26 mouse cellular contexts compared by ENCODE assay signal in the genomic region with DNA sequence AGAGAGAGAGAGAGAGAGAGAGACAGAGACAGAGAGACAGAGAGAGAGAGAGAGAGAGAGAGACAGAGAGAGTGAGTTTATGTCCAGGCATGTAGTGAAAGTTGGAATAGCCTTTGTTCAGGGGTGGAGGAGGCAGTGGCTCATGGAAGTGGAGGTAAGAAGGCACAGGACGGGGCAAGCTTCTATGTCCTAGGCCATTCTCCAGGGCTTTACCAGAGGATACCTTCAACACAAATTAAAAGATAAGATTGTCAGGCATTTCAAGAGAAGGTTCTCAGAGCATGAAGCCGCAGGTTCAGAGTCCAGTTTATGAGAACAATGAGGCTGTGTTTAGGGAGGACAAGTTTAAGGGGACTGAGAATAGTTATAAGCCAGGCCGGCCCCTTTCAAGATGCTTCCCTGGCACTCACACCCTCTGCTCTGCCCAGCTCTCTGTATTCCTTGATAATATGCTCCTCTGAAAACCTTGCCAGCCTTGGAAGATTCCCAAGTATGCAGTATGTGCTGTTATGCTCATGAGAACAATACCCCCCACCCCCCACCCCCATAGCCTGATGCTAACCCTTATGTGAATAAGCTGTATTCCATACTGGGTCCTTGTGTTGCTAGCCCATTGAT. TPM values are rescaled to one million over a fixed set of nuclear protein-coding genes. Genes with fewer than 3 reads are reported as not detected.
A peak's percentile ranks its signal among the peaks of the same experiment; 100 is the strongest.
DNase-seq lines count a peak whose midpoint lies in the region; ATAC-seq lines count a peak whose summit lies in the region.
"Had no signal": no experiment of that assay in that cellular context is flagged by ENCODE, and none has a peak within 500 bp of the region (broad histone marks: within the 10 kb centered on the region; RNA-seq: fewer than 3 reads in every experiment).

No protein-coding gene starts in this region.

- H3K27me3 ChIP-seq in intestine, embryonic 16.5 days (replicated peaks; ENCODE audit: control insufficient read depth, insufficient read depth, low read length) = no peaks in the 10 kb centered on the region
- H3K27me3 ChIP-seq: limb, embryonic 12.5 days; liver, embryonic 12.5 days had no signal

- no peaks in the 10 kb centered on the region for H3K9me3 ChIP-seq in intestine, embryonic 16.5 days (ENCODE audit: control insufficient read depth, low read length)
- H3K9me3 ChIP-seq: embryonic facial prominence, embryonic 10.5 days; heart, embryonic 10.5 days; limb, embryonic 12.5 days; liver, embryonic 12.5 days had no signal

- no peak overlapping the region for H3K4me3 ChIP-seq in intestine, embryonic 16.5 days (ENCODE audit: low read length)
- H3K4me3 ChIP-seq: embryonic facial prominence, embryonic 10.5 days; gastrocnemius, adult 2 months; heart, embryonic 10.5 days; limb, embryonic 12.5 days; liver, embryonic 12.5 days had no signal

- H3K27ac ChIP-seq in intestine, embryonic 16.5 days (ENCODE audit: low read length) = no peak overlapping the region
- H3K27ac ChIP-seq: embryonic facial prominence, embryonic 10.5 days; gastrocnemius, adult 2 months; limb, embryonic 12.5 days; liver, embryonic 12.5 days had no signal

- 65% methylated on average over 3 of the region's 3 CpGs for WGBS in intestine, embryonic 16.5 days

- no peak overlapping the region for H3K4me2 ChIP-seq in intestine, embryonic 16.5 days (ENCODE audit: low read depth, low read length)
- H3K4me2 ChIP-seq: limb, embryonic 12.5 days; liver, embryonic 12.5 days had no signal

- no peak overlapping the region for H3K9ac ChIP-seq in intestine, embryonic 16.5 days (ENCODE audit: low read depth, low read length)
- H3K9ac ChIP-seq: limb, embryonic 12.5 days; liver, embryonic 12.5 days had no signal

- peak; percentile 76 for ATAC-seq in intestine, embryonic 16.5 days
- ATAC-seq: liver, embryonic 12.5 days had no signal

- no peaks in the 10 kb centered on the region for H3K4me1 ChIP-seq in intestine, embryonic 16.5 days (ENCODE audit: control insufficient read depth, insufficient read depth, low read length)
- H3K4me1 ChIP-seq: embryonic facial prominence, embryonic 10.5 days; limb, embryonic 12.5 days; liver, embryonic 12.5 days had no signal

- DNase-seq in cerebellum, postnatal 10 days = peak; percentile 53 to 69
- no peak for DNase-seq in cerebellum, adult 9-11 months
- peak; percentile 38 for DNase-seq in layer of hippocampus, adult 11-12 months (ENCODE audit: low spot score)
- DNase-seq in layer of hippocampus, adult 8-10 months (ENCODE audit: low spot score in 2 of 2) = no peak
- peak; percentile 57 for DNase-seq in Muller cell, postnatal 12 days (ENCODE audit: inconsistent ontology term)
- no peak for DNase-seq in adrenal gland, postnatal 14 days
- DNase-seq in thymus, postnatal 4 days = no peak
- DNase-seq: adrenal gland, postnatal 25 days; cerebellum, adult 11-12 months; gastrocnemius, adult 2 months; kidney, adult 11 months; lung, adult 2 months; lung, postnatal 36 days; thymus, adult 18-20 months had no signal

- no peaks in the 10 kb centered on the region for H3K36me3 ChIP-seq in intestine, embryonic 16.5 days (ENCODE audit: control insufficient read depth, insufficient read depth, low read length)
- H3K36me3 ChIP-seq: embryonic facial prominence, embryonic 10.5 days; heart, embryonic 10.5 days; limb, embryonic 12.5 days; liver, embryonic 12.5 days had no signal

RNA-seq across cellular contexts. Expression of a gene that starts 11.2 kb away (rescaled TPM):
- under 1 TPM; 0.30 to 0.81 (median 0.39) TPM for total RNA-seq in layer of hippocampus, adult 8-10 months (2022)
- polyA plus RNA-seq in intestine, embryonic 16.5 days (2015; fragmentation: Nextera tagmentation; extraction: Ambion mirVana) = not detected in 2 replicates
- total RNA-seq in adrenal gland, postnatal 14 days (2021) = not detected in 2 replicates
- total RNA-seq: adrenal gland, postnatal 25 days; common myeloid progenitor, adult 5-6 weeks; gastrocnemius, adult 2 months had no signal
- polyA plus RNA-seq: embryonic facial prominence, embryonic 10.5 days; gonadal fat pad, adult 2 months; heart, embryonic 10.5 days; heart, postnatal 0 days; hindbrain, embryonic 11.5 days; kidney, embryonic 16.5 days; limb, embryonic 12.5 days; liver, embryonic 12.5 days; lung, adult 2 months had no signal

RNA-seq across cellular contexts. Expression of a gene that starts 22.5 kb away (rescaled TPM):
- total RNA-seq in layer of hippocampus, adult 8-10 months (2022) = not detected
- not detected in 2 replicates for polyA plus RNA-seq in intestine, embryonic 16.5 days (2015; fragmentation: Nextera tagmentation; extraction: Ambion mirVana)
- not detected in 2 replicates for total RNA-seq in adrenal gland, postnatal 14 days (2021)
- total RNA-seq: adrenal gland, postnatal 25 days; common myeloid progenitor, adult 5-6 weeks; gastrocnemius, adult 2 months; layer of hippocampus, adult 18-20 months; left cerebral cortex, adult 8-10 months had no signal
- polyA plus RNA-seq: embryonic facial prominence, embryonic 10.5 days; heart, embryonic 10.5 days; heart, postnatal 0 days; hindbrain, embryonic 11.5 days; kidney, embryonic 16.5 days; limb, embryonic 12.5 days; liver, embryonic 12.5 days; lung, adult 2 months had no signal

Comparison
In these comparisons a context has a peak if more than half of its experiments do, and no peak if none do; other contexts are left out.
1. DNase-seq: peak in cerebellum, postnatal 10 days (2 of 2), layer of hippocampus, adult 11-12 months (single experiment) and Muller cell, postnatal 12 days (single experiment); none in cerebellum, adult 9-11 months (single experiment), layer of hippocampus, adult 8-10 months (0 of 2), adrenal gland, postnatal 14 days (single experiment) and thymus, postnatal 4 days (single experiment).